Mouse (Mus musculus) embryonic facial prominence, embryonic 14.5 days (tissue): Measurements from ENCODE around the gene Fam155a. TPM values are rescaled to one million over a fixed set of nuclear protein-coding genes. Genes with fewer than 3 reads are reported as not detected.
"Not testable (repeated sequence)": the region's sequence is repeated elsewhere in the genome, so short reads cannot be mapped to it uniquely, and the experiment has no call there.

ENCODE experiments used
- ATAC-seq: fragments of 200-750 bp; cut with Nextera tagmentation; 2 replicates; pipeline ENCODE4 v1.8.0; 2017; ENCODE audit warnings: low read depth, moderate number of reproducible peaks, moderate TSS enrichment
- DNase-seq: peaks from one replicate; pipeline ENCODE4 v3.0.0-alpha.2; 2015; ENCODE audit warnings: low spot score
- H3K27ac ChIP-seq: fragments of 300-500 bp; sonication (generic); replicated peaks from 2 replicates; pipeline ENCODE4 v1.5.1; 2014; ENCODE audit warnings: low read depth, mild to moderate bottlenecking, low read length, moderate library complexity
- H3K27me3 ChIP-seq: fragments of 300-500 bp; sonication (generic); replicated peaks from 2 replicates; pipeline ENCODE4 v1.6.1; 2014; ENCODE audit warnings: low read length; ENCODE audit not compliant: control insufficient read depth, insufficient read depth
- H3K36me3 ChIP-seq: fragments of 300-500 bp; sonication (generic); 2 replicates; pipeline ENCODE4 v1.6.1; 2014; ENCODE audit warnings: low read length, mixed read lengths; ENCODE audit not compliant: control insufficient read depth, insufficient read depth
- H3K4me1 ChIP-seq: fragments of 300-500 bp; sonication (generic); 2 replicates; pipeline ENCODE4 v1.6.1; 2014; ENCODE audit warnings: antibody characterized with exemption, low read length; ENCODE audit not compliant: control insufficient read depth, insufficient read depth
- H3K4me2 ChIP-seq: fragments of 300-500 bp; sonication (generic); 2 replicates; pipeline ENCODE4 v1.6.1; 2014; ENCODE audit warnings: low read depth, mild to moderate bottlenecking, low read length, moderate library complexity, mixed read lengths
- H3K4me3 ChIP-seq: fragments of 300-500 bp; sonication (generic); 2 replicates; pipeline ENCODE4 v1.5.1; 2014; ENCODE audit warnings: low read depth, mild to moderate bottlenecking, low read length
- H3K9ac ChIP-seq: fragments of 300-500 bp; sonication (generic); 2 replicates; pipeline ENCODE4 v1.6.1; 2014; ENCODE audit warnings: low read depth, mild to moderate bottlenecking, low read length, moderate library complexity, mixed read lengths
- H3K9me3 ChIP-seq: fragments of 300-500 bp; sonication (generic); 2 replicates; pipeline ENCODE4 v1.6.1; 2016; ENCODE audit warnings: low read length; ENCODE audit not compliant: control insufficient read depth
- WGBS: fragments of 180-500 bp; shearing (Covaris S2); extraction: QIAGEN DNeasy Blood & Tissue Kit; methylation state at CpG from one replicate; pipeline ENCODE4 v1.1.7; 2014; 5-methylcytosine and 5-hydroxymethylcytosine counted together
- polyA plus RNA-seq: library from polyadenylated mRNA; unstranded; fragments of >200 nt; fragmentation: Nextera tagmentation; extraction: Ambion mirVana; gene quantifications from 2 replicates; pipeline ENCODE4 v1.2.1, GENCODE M21; 2014

Gene Fam155a
- polyA plus RNA-seq: 0.84 and 1.0 TPM in 2 replicates

DNA sequence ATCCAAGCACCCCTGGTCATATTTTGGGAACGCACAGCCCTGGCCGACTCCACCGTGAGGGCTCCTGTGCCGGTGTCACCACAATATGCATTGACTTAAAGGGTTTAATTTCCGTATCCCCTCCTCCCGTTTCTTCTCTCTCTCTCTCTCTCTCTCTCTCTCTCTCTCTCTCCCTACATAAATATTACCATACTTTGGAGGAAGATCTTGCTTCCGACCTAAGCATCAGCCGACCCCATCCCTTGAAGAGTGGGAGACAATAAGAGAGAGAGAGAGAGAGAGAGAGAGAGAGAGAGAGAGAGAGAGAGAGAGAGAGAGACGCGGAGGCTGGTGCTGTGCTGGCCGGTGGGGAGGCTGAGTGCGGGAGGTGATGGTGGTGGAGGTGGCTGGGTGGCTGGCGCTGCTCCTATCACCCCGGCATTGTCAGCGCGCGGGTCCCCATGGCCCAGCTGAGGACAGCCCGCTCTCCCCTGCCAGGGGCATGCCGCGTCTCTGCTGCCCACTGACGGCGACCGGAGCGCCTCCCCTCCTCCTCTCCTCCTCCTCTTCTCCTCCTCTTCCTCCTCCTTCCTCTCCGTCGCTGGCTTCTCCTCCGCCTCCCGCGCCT lies at the start of gene Fam155a:
Gene Fam155a (minus strand): TSS at position 163 of the 607 bp plus-strand sequence.
- Histone ChIP-seq H3K4me2 (peak within 1 kb of the TSS; percentile 81), H3K9me3 (no peaks in the 10 kb centered on the region), H3K4me1 (0 out of 2 replicates have a peak, but pooled peaks cover 4% of the 10 kb centered on the region), H3K27ac (no peak within 1 kb of the TSS), H3K36me3 (no peaks in the 10 kb centered on the region), H3K27me3 (peaks cover 54% of the 10 kb centered on the region), H3K9ac (peak within 1 kb of the TSS; percentile 55), H3K4me3 (peak within 1 kb of the TSS; percentile 51)
- peak; percentile 56; the same call in 1 of the 2 replicates for ATAC-seq
- DNase-seq: no peak
- under 1% methylated on average over 16 of the region's 29 CpGs for WGBS

DNA sequence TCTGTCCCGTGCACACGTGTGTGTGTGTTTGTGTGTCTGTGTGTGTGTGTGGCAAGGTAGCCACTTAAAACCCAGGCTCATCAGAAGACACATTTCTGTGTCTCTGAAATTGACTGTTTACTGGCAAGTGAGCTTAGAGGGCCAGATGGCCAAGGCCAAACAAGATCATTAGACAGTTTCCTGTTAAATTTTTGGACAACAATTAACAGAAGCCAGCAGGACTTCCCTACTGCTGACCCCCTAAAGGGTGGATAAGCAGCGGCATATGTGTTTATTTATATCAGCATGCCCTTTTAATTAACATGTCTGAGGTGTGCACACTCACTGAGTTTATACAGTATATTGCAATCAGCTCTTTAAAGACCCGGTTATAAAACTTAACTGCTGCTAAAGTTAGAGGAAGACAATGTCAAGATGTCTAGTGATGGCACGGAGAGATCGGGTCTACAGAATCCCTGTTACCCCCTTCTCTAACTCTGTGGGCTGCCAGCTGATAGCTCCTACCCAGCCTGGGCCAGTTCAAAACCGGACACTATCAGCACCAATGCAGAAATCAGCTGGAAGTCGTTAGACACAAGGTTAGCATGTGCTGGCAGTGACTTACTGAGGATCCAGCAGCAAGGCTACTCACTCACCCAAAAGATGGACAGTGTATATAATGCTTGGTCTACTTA lies 42.4 kb upstream of the Fam155a start:
- Histone ChIP-seq H3K4me2 (no peak overlapping the region), H3K4me3 (no peak overlapping the region), H3K27ac (no peak overlapping the region), H3K4me1 (no peaks in the 10 kb centered on the region), H3K36me3 (no peaks in the 10 kb centered on the region), H3K27me3 (no peaks in the 10 kb centered on the region), H3K9ac (no peak overlapping the region), H3K9me3 (0 out of 2 replicates have a peak, but pooled peaks cover 3% of the 10 kb centered on the region)
- DNase-seq (no peak), ATAC-seq (no peak)
- WGBS: 42% methylated on average over 8 of the region's 8 CpGs

- H3K9ac ChIP-seq: no peak overlapping the region
- H3K4me1 ChIP-seq: no peaks in the 10 kb centered on the region
- WGBS: 67% methylated on average over 12 of the region's 12 CpGs
- no peak overlapping the region for H3K27ac ChIP-seq
- H3K9me3 ChIP-seq: 0 out of 2 replicates have a peak, but pooled peaks cover 4% of the 10 kb centered on the region
- H3K27me3 ChIP-seq: no peaks in the 10 kb centered on the region
- no peak for DNase-seq
- no peak for ATAC-seq
- no peak overlapping the region for H3K4me2 ChIP-seq
- H3K36me3 ChIP-seq: no peaks in the 10 kb centered on the region
- H3K4me3 ChIP-seq: no peak overlapping the region
Measured at GRCm38 (mm10) chr8:9810955-9811530, 40.1 kb upstream of the Fam155a start.

DNA sequence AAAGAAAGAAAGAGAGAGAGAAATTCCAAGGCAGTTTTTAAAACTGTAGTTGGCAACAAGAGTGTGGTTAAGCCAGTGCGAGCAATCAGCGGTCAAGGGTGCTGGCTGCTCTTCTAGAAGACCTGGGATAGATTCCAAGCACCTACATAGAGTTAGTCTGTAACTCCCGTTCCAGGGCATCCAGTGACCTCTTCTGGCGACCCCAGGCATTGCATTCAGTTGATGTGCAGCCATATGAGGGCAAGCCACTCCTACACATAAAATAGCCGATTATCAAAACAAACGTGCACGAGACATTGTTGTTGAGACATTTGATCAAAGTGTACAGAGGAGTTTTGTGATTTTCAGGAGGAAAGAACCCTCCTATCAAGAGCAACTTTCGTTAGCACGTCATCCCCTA lies 37.6 kb upstream of the Fam155a start:
- Histone ChIP-seq H3K4me2 (no peak overlapping the region), H3K27me3 (no peaks in the 10 kb centered on the region), H3K36me3 (no peaks in the 10 kb centered on the region), H3K9ac (no peak overlapping the region), H3K4me3 (no peak overlapping the region), H3K27ac (no peak overlapping the region), H3K9me3 (0 out of 2 replicates have a peak, but pooled peaks cover 4% of the 10 kb centered on the region), H3K4me1 (no peaks in the 10 kb centered on the region)
- no peak for ATAC-seq
- DNase-seq: no peak
- 81% methylated on average over 9 of the region's 9 CpGs for WGBS

DNA sequence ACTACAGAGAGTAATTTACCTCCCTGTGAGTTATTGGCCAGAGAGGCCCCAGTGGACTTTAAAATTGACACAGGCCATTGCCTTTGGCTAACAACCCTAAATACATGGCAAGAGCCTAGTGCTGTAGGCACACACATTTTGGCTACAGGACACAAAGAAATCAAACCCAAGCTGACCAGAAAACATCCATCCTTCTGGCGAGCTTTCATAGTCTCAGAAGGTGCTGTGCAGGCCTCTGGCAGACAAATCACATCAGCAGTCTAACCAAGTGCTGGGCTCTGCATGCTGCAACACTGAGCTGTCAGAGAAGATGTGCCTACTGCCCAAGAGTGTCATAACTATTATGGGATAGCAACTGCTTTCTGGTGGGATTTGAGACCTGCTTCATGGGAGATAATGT lies 34.7 kb upstream of the Fam155a start:
- WGBS: 50% methylated on average over 1 of the region's 1 CpGs
- H3K9ac ChIP-seq: no peak overlapping the region
- DNase-seq (no peak), ATAC-seq (no peak)
- H3K9me3 ChIP-seq: 0 out of 2 replicates have a peak, but pooled peaks cover 4% of the 10 kb centered on the region
- no peak overlapping the region for H3K4me2 ChIP-seq
- no peaks in the 10 kb centered on the region for H3K36me3 ChIP-seq
- H3K27me3 ChIP-seq: no peaks in the 10 kb centered on the region
- H3K27ac ChIP-seq: no peak overlapping the region
- H3K4me1 ChIP-seq: no peaks in the 10 kb centered on the region
- no peak overlapping the region for H3K4me3 ChIP-seq

- not testable (repeated sequence) for H3K4me1 ChIP-seq, H3K9ac ChIP-seq, ATAC-seq, H3K27me3 ChIP-seq, H3K4me3 ChIP-seq, H3K27ac ChIP-seq, H3K9me3 ChIP-seq, H3K36me3 ChIP-seq, H3K4me2 ChIP-seq
- WGBS: 50% methylated on average over 7 of the region's 11 CpGs
- DNase-seq: peak; percentile 84
Measured at GRCm38 (mm10) chr8:9800346-9800745, 29.4 kb upstream of the Fam155a start.

GRCm38 (mm10) chr8:9799923-9800322 lies 29.0 kb upstream of the Fam155a start:
- no peak overlapping the region for H3K9ac ChIP-seq
- ATAC-seq: no peak
- no peaks in the 10 kb centered on the region for H3K27me3 ChIP-seq
- no peak overlapping the region for H3K27ac ChIP-seq
- no peaks in the 10 kb centered on the region for H3K36me3 ChIP-seq
- no peaks in the 10 kb centered on the region for H3K9me3 ChIP-seq
- H3K4me2 ChIP-seq: no peak overlapping the region
- 75% methylated on average over 11 of the region's 11 CpGs for WGBS
- H3K4me1 ChIP-seq: no peaks in the 10 kb centered on the region
- no peak overlapping the region for H3K4me3 ChIP-seq
- DNase-seq: no peak

- H3K27me3 ChIP-seq: no peaks in the 10 kb centered on the region
- ATAC-seq: no peak
- WGBS: 77% methylated on average over 8 of the region's 8 CpGs
Measured at GRCm38 (mm10) chr8:9797514-9797913, 26.6 kb upstream of the Fam155a start.

More at GRCm38 (mm10) chr8:9797514-9797913, 26.6 kb upstream of the Fam155a start:
- Histone ChIP-seq H3K4me3 (no peak overlapping the region), H3K9ac (no peak overlapping the region), H3K4me1 (no peaks in the 10 kb centered on the region), H3K4me2 (no peak overlapping the region), H3K27ac (no peak overlapping the region), H3K9me3 (no peaks in the 10 kb centered on the region), H3K36me3 (no peaks in the 10 kb centered on the region)
- DNase-seq: no peak
